Mouse (Mus musculus) G1E (cell line): ENCODE results near the gene Ptpn13.

Experiments
- CTCF ChIP-seq: IDR thresholded peaks from 2 replicates; pipeline ENCODE4 v1.5.1; 2012; ENCODE audit warnings: low read depth, low read length, inconsistent platforms, mixed read lengths
- POLR2AphosphoS5 ChIP-seq: IDR thresholded peaks from 2 replicates; pipeline ENCODE4 v1.6.1; 2012; ENCODE audit warnings: low read depth, low read length, inconsistent platforms; ENCODE audit not compliant: insufficient replicate concordance
- TAL1 ChIP-seq: conservative IDR thresholded peaks from 2 replicates; pipeline ENCODE4 v1.6.1; 2012; ENCODE audit warnings: low read depth, low read length, inconsistent platforms, mixed read lengths

- TF ChIP-seq CTCF (no peak), TAL1 (no peak), POLR2AphosphoS5 (no peak)
These were observed 197.3 kb downstream of the Ptpn13 start for GRCm38 (mm10) chr5:103622321-103622720.
